Mouse (Mus musculus): ENCODE results near the gene Ube2ql1. TPM values are rescaled to one million over a fixed set of nuclear protein-coding genes. Genes with fewer than 3 reads are reported as not detected.

The Ube2ql1 gene
- polyA plus RNA-seq, 1 experiment from 2014 or later: 0.10 TPM

GRCm38 (mm10) chr13:69764646-69765045, 25.0 kb upstream of the Ube2ql1 start:
- H3K4me2 ChIP-seq (replicated peaks; ENCODE audit: low read depth): no peak overlapping the region
- TF ChIP-seq CTCF (IDR thresholded peaks at IDR 0.05; ENCODE audit: low read depth): no peak
- no peak overlapping the region for H3K4me3 ChIP-seq (ENCODE audit: low read depth, low read length)
- no peak for ATAC-seq
- no peak overlapping the region for H3K27ac ChIP-seq (ENCODE audit: low read depth, low read length)
- H3K4me1 ChIP-seq (replicated peaks; ENCODE audit: control insufficient read depth, insufficient read depth, low read length): no peaks in the 10 kb centered on the region
- no peak overlapping the region for H3K9ac ChIP-seq (ENCODE audit: low read depth, low read length)
- no peaks in the 10 kb centered on the region for H3K9me3 ChIP-seq (ENCODE audit: control insufficient read depth)
- H3K27me3 ChIP-seq (replicated peaks; ENCODE audit: control insufficient read depth, insufficient read depth, low read length): no peaks in the 10 kb centered on the region
- WGBS: 46% methylated on average over 9 of the region's 9 CpGs
- H3K36me3 ChIP-seq (ENCODE audit: control insufficient read depth, insufficient read depth): no peaks in the 10 kb centered on the region

GRCm38 (mm10) chr13:69761393-69761792, 21.7 kb upstream of the Ube2ql1 start:
- Histone ChIP-seq H3K27ac (ENCODE audit: low read depth, low read length) (no peak overlapping the region), H3K4me1 (replicated peaks; ENCODE audit: control insufficient read depth, insufficient read depth, low read length) (no peaks in the 10 kb centered on the region), H3K4me3 (ENCODE audit: low read depth, low read length) (no peak overlapping the region), H3K27me3 (replicated peaks; ENCODE audit: control insufficient read depth, insufficient read depth, low read length) (no peaks in the 10 kb centered on the region), H3K4me2 (replicated peaks; ENCODE audit: low read depth) (no peak overlapping the region), H3K9me3 (ENCODE audit: control insufficient read depth) (no peaks in the 10 kb centered on the region), H3K36me3 (ENCODE audit: control insufficient read depth, insufficient read depth) (no peaks in the 10 kb centered on the region), H3K9ac (ENCODE audit: low read depth, low read length) (no peak overlapping the region)
- no peak for ATAC-seq
- 71% methylated on average over 10 of the region's 10 CpGs for WGBS
- TF ChIP-seq CTCF (IDR thresholded peaks at IDR 0.05; ENCODE audit: low read depth): no peak

- H3K4me3 ChIP-seq (ENCODE audit: low read depth, low read length): no peak overlapping the region
- no peaks in the 10 kb centered on the region for H3K9me3 ChIP-seq (ENCODE audit: control insufficient read depth)
- no peak overlapping the region for H3K4me2 ChIP-seq (replicated peaks; ENCODE audit: low read depth)
- no peaks in the 10 kb centered on the region for H3K4me1 ChIP-seq (replicated peaks; ENCODE audit: control insufficient read depth, insufficient read depth, low read length)
- H3K36me3 ChIP-seq (ENCODE audit: control insufficient read depth, insufficient read depth): no peaks in the 10 kb centered on the region
- ATAC-seq: no peak
- H3K27me3 ChIP-seq (replicated peaks; ENCODE audit: control insufficient read depth, insufficient read depth, low read length): no peaks in the 10 kb centered on the region
- TF ChIP-seq CTCF (IDR thresholded peaks at IDR 0.05; ENCODE audit: low read depth): no peak
- no peak overlapping the region for H3K9ac ChIP-seq (ENCODE audit: low read depth, low read length)
- WGBS: 61% methylated on average over 6 of the region's 6 CpGs
- no peak overlapping the region for H3K27ac ChIP-seq (ENCODE audit: low read depth, low read length)
Measured at GRCm38 (mm10) chr13:69758979-69759378, 19.3 kb upstream of the Ube2ql1 start.

GRCm38 (mm10) chr13:69752875-69753274, 13.2 kb upstream of the Ube2ql1 start:
- Histone ChIP-seq H3K4me3 (ENCODE audit: low read depth, low read length) (no peak overlapping the region), H3K36me3 (ENCODE audit: control insufficient read depth, insufficient read depth) (no peaks in the 10 kb centered on the region), H3K4me2 (replicated peaks; ENCODE audit: low read depth) (no peak overlapping the region), H3K9me3 (ENCODE audit: control insufficient read depth) (no peaks in the 10 kb centered on the region), H3K9ac (ENCODE audit: low read depth, low read length) (no peak overlapping the region), H3K27ac (ENCODE audit: low read depth, low read length) (no peak overlapping the region), H3K4me1 (replicated peaks; ENCODE audit: control insufficient read depth, insufficient read depth, low read length) (no peaks in the 10 kb centered on the region), H3K27me3 (replicated peaks; ENCODE audit: control insufficient read depth, insufficient read depth, low read length) (no peaks in the 10 kb centered on the region)
- no peak for ATAC-seq
- 56% methylated on average over 2 of the region's 2 CpGs for WGBS
- no peak for TF ChIP-seq CTCF (IDR thresholded peaks at IDR 0.05; ENCODE audit: low read depth)

- no peak overlapping the region for H3K4me3 ChIP-seq (ENCODE audit: low read depth, low read length)
- no peak overlapping the region for H3K9ac ChIP-seq (ENCODE audit: low read depth, low read length)
- H3K27ac ChIP-seq (ENCODE audit: low read depth, low read length): no peak overlapping the region
- H3K4me2 ChIP-seq (replicated peaks; ENCODE audit: low read depth): no peak overlapping the region
- ATAC-seq: no peak
- WGBS: 83% methylated on average over 6 of the region's 6 CpGs
- H3K9me3 ChIP-seq (ENCODE audit: control insufficient read depth): no peaks in the 10 kb centered on the region
- H3K36me3 ChIP-seq (ENCODE audit: control insufficient read depth, insufficient read depth): no peaks in the 10 kb centered on the region
- no peak for TF ChIP-seq CTCF (IDR thresholded peaks at IDR 0.05; ENCODE audit: low read depth)
- no peaks in the 10 kb centered on the region for H3K4me1 ChIP-seq (replicated peaks; ENCODE audit: control insufficient read depth, insufficient read depth, low read length)
- H3K27me3 ChIP-seq (replicated peaks; ENCODE audit: control insufficient read depth, insufficient read depth, low read length): no peaks in the 10 kb centered on the region
Measured at GRCm38 (mm10) chr13:69751510-69751909, 11.8 kb upstream of the Ube2ql1 start.

GRCm38 (mm10) chr13:69748756-69749155, 9.1 kb upstream of the Ube2ql1 start:
- no peak for ATAC-seq
- Histone ChIP-seq H3K4me1 (replicated peaks; ENCODE audit: control insufficient read depth, insufficient read depth, low read length) (no peaks in the 10 kb centered on the region), H3K36me3 (ENCODE audit: control insufficient read depth, insufficient read depth) (no peaks in the 10 kb centered on the region), H3K4me3 (ENCODE audit: low read depth, low read length) (no peak overlapping the region), H3K27ac (ENCODE audit: low read depth, low read length) (no peak overlapping the region), H3K9me3 (ENCODE audit: control insufficient read depth) (no peaks in the 10 kb centered on the region), H3K4me2 (replicated peaks; ENCODE audit: low read depth) (no peak overlapping the region), H3K9ac (ENCODE audit: low read depth, low read length) (no peak overlapping the region), H3K27me3 (replicated peaks; ENCODE audit: control insufficient read depth, insufficient read depth, low read length) (no peaks in the 10 kb centered on the region)
- WGBS: 83% methylated on average over 4 of the region's 4 CpGs
- no peak for TF ChIP-seq CTCF (IDR thresholded peaks at IDR 0.05; ENCODE audit: low read depth)
